Mouse (Mus musculus) embryo, embryonic 11 days (tissue): Measurements from ENCODE around the gene Susd4.

ENCODE experiments used
- DNase-seq: peaks from one replicate; pipeline ENCODE4 v3.0.0-alpha.2; 2015

The Susd4 gene

GRCm38 (mm10) chr1:182763716-182764461 is at the start of gene Susd4:
TSS of gene Susd4 (plus strand) at chr1:182763860.
- DNase-seq = peak; percentile 92

- DNase-seq = no peak
These were observed 49.3 kb upstream of the Susd4 start for GRCm38 (mm10) chr1:182714236-182714935.

GRCm38 (mm10) chr1:182727541-182727940 is 36.1 kb upstream of the Susd4 start:
- no peak for DNase-seq

GRCm38 (mm10) chr1:182729002-182729401 is 34.7 kb upstream of the Susd4 start:
- DNase-seq = no peak

GRCm38 (mm10) chr1:182732695-182733094 is 31.0 kb upstream of the Susd4 start:
- DNase-seq = no peak

- no peak for DNase-seq
These were observed 27.8 kb upstream of the Susd4 start for GRCm38 (mm10) chr1:182735891-182736290.

GRCm38 (mm10) chr1:182747081-182747480 is 16.6 kb upstream of the Susd4 start:
- DNase-seq = no peak

- DNase-seq = no peak
These were observed 15.8 kb upstream of the Susd4 start for GRCm38 (mm10) chr1:182747834-182748233.

- DNase-seq = no peak
These were observed 14.6 kb upstream of the Susd4 start, which contains the start of gene Ccdc185 for GRCm38 (mm10) chr1:182749080-182749479. TSS of gene Ccdc185 (minus strand) at chr1:182749180.

- DNase-seq = no peak
These were observed 12.4 kb upstream of the Susd4 start for GRCm38 (mm10) chr1:182751301-182751700.

- no peak for DNase-seq
These were observed 10.0 kb upstream of the Susd4 start for GRCm38 (mm10) chr1:182753694-182754093.

- DNase-seq = no peak
These were observed 8.8 kb upstream of the Susd4 start for GRCm38 (mm10) chr1:182754865-182755264.

- no peak for DNase-seq
These were observed 4.9 kb upstream of the Susd4 start for GRCm38 (mm10) chr1:182758783-182759182.

GRCm38 (mm10) chr1:182763191-182763715 is 407 bp upstream of the Susd4 start:
- peak; percentile 21 for DNase-seq

GRCm38 (mm10) chr1:182764541-182765281 is 1.1 kb downstream of the Susd4 start:
- peak; percentile 62 for DNase-seq

GRCm38 (mm10) chr1:182775576-182775975 is 11.9 kb downstream of the Susd4 start:
- no peak for DNase-seq

- DNase-seq = no peak
These were observed 13.2 kb downstream of the Susd4 start for GRCm38 (mm10) chr1:182776749-182777410.

- no peak for DNase-seq
These were observed 14.6 kb downstream of the Susd4 start for GRCm38 (mm10) chr1:182778225-182778624.

GRCm38 (mm10) chr1:182779024-182779520 is 15.4 kb downstream of the Susd4 start:
- DNase-seq = no peak

GRCm38 (mm10) chr1:182783774-182784173 is 20.1 kb downstream of the Susd4 start:
- no peak for DNase-seq

- no peak for DNase-seq
These were observed 21.1 kb downstream of the Susd4 start for GRCm38 (mm10) chr1:182784784-182785183.

- DNase-seq = no peak
These were observed 21.8 kb downstream of the Susd4 start for GRCm38 (mm10) chr1:182785504-182785903.
